Mouse (Mus musculus): Measurements from ENCODE around the gene Ubp1.

Gene Ubp1

GRCm38 (mm10) chr9:114016402-114016801, 85.7 kb downstream of the Ubp1 start:
- DNase-seq = no peak

GRCm38 (mm10) chr9:114019012-114019762, 88.5 kb downstream of the Ubp1 start:
- DNase-seq = no peak

GRCm38 (mm10) chr9:114022141-114022540, 91.4 kb downstream of the Ubp1 start:
- DNase-seq = no peak

- DNase-seq = no peak
These were observed 94.4 kb downstream of the Ubp1 start for GRCm38 (mm10) chr9:114025182-114025581.

GRCm38 (mm10) chr9:114025846-114026245, 95.1 kb downstream of the Ubp1 start:
- DNase-seq = no peak

- peak; percentile 23 for DNase-seq
These were observed 95.7 kb downstream of the Ubp1 start for GRCm38 (mm10) chr9:114026261-114026934.
